Mouse (Mus musculus): ENCODE data around the gene Cyren. TPM values are rescaled to one million over a fixed set of nuclear protein-coding genes. Genes with fewer than 3 reads are reported as not detected.

The Cyren gene
- polyA plus RNA-seq, 1 experiment = 14.5 TPM

DNA sequence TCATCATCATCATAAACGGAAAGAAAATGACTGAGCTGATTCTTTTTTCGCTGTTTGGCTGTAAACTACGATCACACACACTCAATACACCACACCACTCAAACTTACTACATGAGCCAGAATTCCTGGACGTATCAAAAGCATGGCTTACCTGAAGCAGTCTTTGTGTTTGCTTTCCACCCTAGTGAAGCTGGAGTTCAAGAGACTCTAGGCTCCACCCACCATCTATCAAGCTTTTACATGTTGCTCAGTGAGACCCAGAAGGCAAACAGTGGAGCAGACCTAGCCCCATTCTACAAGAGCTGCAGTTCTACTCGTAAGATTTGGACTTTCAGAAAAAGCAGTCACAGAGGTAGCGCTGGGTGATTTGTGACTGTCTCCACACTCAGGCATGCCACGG, 24.7 kb upstream of the Cyren start:
- H3K9me3 ChIP-seq = no peaks in the 10 kb centered on the region
- H3K4me1 ChIP-seq = peaks cover 95% of the 10 kb centered on the region
- peaks cover 99% of the 10 kb centered on the region for H3K36me3 ChIP-seq (replicated peaks; ENCODE audit: low read length)
- TF ChIP-seq GATA1 (IDR thresholded peaks at IDR 0.05; ENCODE audit: borderline replicate concordance, low read length) = no peak
- no peak for TF ChIP-seq FLI1 (IDR thresholded peaks at IDR 0.05; ENCODE audit: low read length)
- H3K4me3 ChIP-seq (replicated peaks) = no peak overlapping the region
- no peaks in the 10 kb centered on the region for H3K27me3 ChIP-seq (replicated peaks)

DNA sequence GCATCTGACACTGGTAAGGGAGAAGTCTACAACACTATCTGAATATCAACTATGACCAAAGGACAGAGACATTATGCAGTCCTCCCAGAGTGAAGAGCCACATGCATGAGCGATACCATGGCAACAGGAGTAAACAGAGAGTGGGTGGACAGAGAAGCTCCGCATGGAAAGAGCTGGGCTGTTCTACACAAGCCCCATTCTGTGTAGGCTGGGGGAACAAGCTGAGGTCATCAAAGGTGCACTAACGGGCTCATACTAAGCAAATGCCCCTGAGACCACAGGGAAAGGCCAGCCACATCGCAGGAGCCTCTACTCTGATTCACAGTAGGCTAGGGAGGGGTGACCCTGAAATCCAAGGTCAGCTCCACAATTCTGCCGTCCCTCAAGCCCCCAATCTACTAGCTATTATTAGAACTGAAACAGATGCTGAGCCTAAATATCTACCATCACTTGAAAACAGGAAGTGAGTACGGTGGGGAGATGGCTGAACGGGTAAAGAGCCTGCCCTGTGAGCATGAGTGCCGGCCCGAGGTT, 24.1 kb upstream of the Cyren start:
- H3K4me1 ChIP-seq = peaks cover 95% of the 10 kb centered on the region
- peaks cover 99% of the 10 kb centered on the region for H3K36me3 ChIP-seq (replicated peaks; ENCODE audit: low read length)
- TF ChIP-seq GATA1 (IDR thresholded peaks at IDR 0.05; ENCODE audit: borderline replicate concordance, low read length) (no peak), FLI1 (IDR thresholded peaks at IDR 0.05; ENCODE audit: low read length) (no peak)
- H3K27me3 ChIP-seq (replicated peaks) = no peaks in the 10 kb centered on the region
- H3K9me3 ChIP-seq = no peaks in the 10 kb centered on the region
- no peak overlapping the region for H3K4me3 ChIP-seq (replicated peaks)

DNA sequence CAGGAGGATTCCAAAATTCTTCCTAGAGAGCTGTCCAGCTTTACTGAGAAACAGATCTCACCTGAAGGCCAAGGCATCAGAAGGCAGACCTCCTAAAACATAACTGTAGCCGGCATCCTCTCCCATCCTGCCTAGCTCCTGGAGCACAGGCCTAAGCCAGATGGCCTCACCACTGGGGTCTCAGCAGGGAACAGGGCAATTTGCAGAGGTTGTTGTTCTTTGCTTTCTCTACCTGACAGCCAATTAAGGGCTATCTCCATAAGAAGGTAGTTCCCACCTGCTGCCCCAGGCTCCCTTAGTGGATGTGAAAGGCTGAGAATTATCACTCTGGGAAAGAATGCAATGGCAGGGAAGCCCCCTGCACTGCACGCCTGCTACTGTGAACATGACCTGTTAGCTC, 23.1 kb upstream of the Cyren start:
- no peak overlapping the region for H3K4me3 ChIP-seq (replicated peaks)
- no peaks in the 10 kb centered on the region for H3K27me3 ChIP-seq (replicated peaks)
- no peaks in the 10 kb centered on the region for H3K9me3 ChIP-seq
- H3K4me1 ChIP-seq = peaks cover 90% of the 10 kb centered on the region
- peaks cover 99% of the 10 kb centered on the region for H3K36me3 ChIP-seq (replicated peaks; ENCODE audit: low read length)
- TF ChIP-seq GATA1 (IDR thresholded peaks at IDR 0.05; ENCODE audit: borderline replicate concordance, low read length) = no peak
- no peak for TF ChIP-seq FLI1 (IDR thresholded peaks at IDR 0.05; ENCODE audit: low read length)

DNA sequence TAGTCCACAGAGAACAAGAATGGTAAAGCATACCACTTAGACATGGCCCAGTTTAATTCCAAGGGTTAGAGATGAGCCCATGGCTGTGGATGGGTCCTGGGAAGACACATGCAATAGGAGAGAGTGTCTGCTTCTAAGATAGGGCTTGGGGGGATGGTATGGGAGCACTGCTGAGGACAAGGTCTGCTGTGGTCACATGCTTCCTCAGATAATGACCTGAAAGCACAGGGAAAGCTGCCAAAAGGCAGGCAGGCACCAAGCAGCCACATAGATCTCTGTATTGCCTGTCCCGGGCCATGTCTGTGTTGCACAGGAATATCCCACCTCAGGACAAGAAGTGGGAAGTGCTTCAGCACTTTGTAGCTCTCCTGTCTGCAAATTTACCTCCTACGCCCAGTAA, 21.3 kb upstream of the Cyren start:
- Histone ChIP-seq H3K36me3 (replicated peaks; ENCODE audit: low read length) (peaks cover 99% of the 10 kb centered on the region), H3K9me3 (no peaks in the 10 kb centered on the region), H3K4me1 (peaks cover 92% of the 10 kb centered on the region), H3K4me3 (replicated peaks) (no peak overlapping the region), H3K27me3 (replicated peaks) (no peaks in the 10 kb centered on the region)
- no peak for TF ChIP-seq GATA1 (IDR thresholded peaks at IDR 0.05; ENCODE audit: borderline replicate concordance, low read length)
- TF ChIP-seq FLI1 (IDR thresholded peaks at IDR 0.05; ENCODE audit: low read length) = no peak

DNA sequence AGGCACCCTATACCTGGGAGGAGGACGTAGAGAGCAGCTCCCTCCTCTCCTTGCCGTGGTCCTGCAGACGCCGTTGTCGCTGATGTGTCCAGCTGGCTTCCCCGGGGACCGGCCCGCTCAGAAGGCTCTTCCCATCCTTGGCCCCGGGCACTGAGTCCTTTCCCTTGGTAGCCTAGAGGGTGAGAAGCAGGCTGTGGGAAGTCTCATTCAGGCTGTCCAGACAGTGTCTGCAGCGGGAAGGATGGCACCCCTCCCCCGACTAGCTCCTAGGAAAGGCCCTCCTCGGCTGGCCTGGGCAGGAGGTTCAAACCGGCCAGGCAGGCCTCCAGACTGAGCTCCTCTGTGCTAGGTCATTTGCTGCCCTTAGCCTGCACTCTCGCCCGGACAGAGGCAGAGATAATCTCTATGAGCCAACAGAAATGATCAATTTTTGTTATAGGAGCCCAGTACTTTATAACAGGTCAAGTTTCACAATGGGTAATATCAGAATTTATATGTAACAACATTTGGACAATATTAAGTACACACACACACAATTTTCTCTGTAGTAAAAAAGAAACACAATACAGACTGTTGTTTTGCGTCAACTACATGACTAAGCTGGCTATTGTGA, 18.4 kb upstream of the Cyren start:
- no peaks in the 10 kb centered on the region for H3K27me3 ChIP-seq (replicated peaks)
- no peak overlapping the region for H3K4me3 ChIP-seq (replicated peaks)
- peaks cover 97% of the 10 kb centered on the region for H3K36me3 ChIP-seq (replicated peaks; ENCODE audit: low read length)
- no peak for TF ChIP-seq GATA1 (IDR thresholded peaks at IDR 0.05; ENCODE audit: borderline replicate concordance, low read length)
- TF ChIP-seq FLI1 (IDR thresholded peaks at IDR 0.05; ENCODE audit: low read length) = no peak
- no peaks in the 10 kb centered on the region for H3K9me3 ChIP-seq
- H3K4me1 ChIP-seq = peaks cover 83% of the 10 kb centered on the region

DNA sequence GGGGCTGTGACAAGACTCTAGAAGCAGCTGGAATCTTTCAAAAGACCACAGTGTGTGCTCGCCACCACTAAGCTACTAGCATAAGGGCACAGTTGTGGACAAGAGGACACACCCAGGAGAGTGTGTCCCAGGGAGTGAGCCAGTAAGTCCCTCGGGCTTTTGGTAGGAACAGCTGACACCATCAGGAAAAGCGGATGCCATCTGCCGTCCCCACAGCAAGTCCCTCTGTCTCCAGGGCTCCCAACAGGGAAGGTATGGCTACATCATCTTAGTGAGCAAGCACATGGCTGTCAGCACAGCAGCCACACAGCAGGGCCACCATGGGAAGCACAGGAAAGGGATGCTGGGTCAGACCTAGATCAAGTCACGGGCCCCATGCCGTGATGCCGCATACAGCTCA, 17.7 kb upstream of the Cyren start:
- TF ChIP-seq FLI1 (IDR thresholded peaks at IDR 0.05; ENCODE audit: low read length) = no peak
- Histone ChIP-seq H3K4me3 (replicated peaks) (no peak overlapping the region), H3K36me3 (replicated peaks; ENCODE audit: low read length) (peaks cover 97% of the 10 kb centered on the region), H3K4me1 (peaks cover 81% of the 10 kb centered on the region), H3K9me3 (no peaks in the 10 kb centered on the region), H3K27me3 (replicated peaks) (no peaks in the 10 kb centered on the region)

DNA sequence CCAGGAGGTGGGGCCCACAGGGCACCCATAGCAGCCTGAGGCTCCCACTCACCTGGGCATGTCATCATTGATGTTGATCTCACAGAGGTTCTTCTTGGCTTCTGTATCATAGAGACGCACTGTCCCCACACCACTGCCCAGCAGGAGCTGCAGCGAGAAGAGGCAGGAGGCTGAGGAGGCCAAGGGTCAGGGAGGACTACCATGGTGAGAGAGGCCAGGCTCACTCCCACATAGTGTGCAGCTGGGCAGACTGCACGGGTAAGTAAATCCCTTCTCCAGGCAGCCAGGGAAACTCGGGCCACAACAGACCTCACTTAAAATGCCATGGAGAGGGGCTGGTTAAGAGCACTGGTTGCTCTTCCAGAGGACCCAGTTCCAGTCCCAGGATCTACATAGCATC, 11.3 kb upstream of the Cyren start:
- Histone ChIP-seq H3K36me3 (replicated peaks; ENCODE audit: low read length) (peaks cover 97% of the 10 kb centered on the region), H3K9me3 (no peaks in the 10 kb centered on the region), H3K4me1 (peaks cover 33% of the 10 kb centered on the region), H3K27me3 (replicated peaks) (no peaks in the 10 kb centered on the region), H3K4me3 (replicated peaks) (no peak overlapping the region)
- TF ChIP-seq FLI1 (IDR thresholded peaks at IDR 0.05; ENCODE audit: low read length) (no peak), GATA1 (IDR thresholded peaks at IDR 0.05; ENCODE audit: borderline replicate concordance, low read length) (no peak)

DNA sequence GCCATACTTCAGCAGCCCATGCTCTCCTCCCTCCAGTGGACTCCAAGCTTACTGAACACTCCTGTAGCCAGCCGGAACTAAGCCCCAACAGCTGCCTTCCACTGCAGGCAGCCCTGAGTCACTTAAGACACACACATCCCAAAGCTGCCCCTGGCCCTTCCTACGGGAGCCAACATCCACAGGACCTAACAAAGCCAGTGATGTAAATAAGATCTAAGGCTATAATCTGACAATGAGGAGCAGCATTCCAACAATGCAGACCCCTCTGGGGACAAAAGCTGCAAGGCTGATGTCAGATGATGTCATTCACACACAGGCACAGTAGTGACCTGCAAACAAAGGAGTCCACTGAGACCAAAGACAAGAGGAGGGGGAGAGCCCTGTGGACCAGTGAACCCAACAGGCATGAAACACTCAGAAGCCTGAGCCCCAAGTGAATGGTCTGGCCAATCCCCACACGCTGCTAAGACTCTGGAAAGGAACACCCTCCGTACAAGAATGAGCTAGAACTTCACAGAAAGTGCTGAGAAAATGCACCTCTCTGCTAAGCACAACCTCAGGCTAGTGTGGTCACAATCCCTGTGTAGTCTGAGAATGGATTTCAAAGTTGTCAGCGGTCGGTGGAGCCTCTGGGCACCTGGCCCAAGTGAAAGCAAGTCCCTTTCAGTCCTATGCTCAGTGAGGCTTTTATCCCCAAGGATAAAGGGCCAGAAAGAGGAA, 9.4 kb upstream of the Cyren start:
- H3K36me3 ChIP-seq (replicated peaks; ENCODE audit: low read length) = peaks cover 96% of the 10 kb centered on the region
- TF ChIP-seq FLI1 (IDR thresholded peaks at IDR 0.05; ENCODE audit: low read length) (no peak), GATA1 (IDR thresholded peaks at IDR 0.05; ENCODE audit: borderline replicate concordance, low read length) (no peak)
- H3K9me3 ChIP-seq = no peaks in the 10 kb centered on the region
- peaks cover 25% of the 10 kb centered on the region for H3K4me1 ChIP-seq
- no peak overlapping the region for H3K4me3 ChIP-seq (replicated peaks)
- H3K27me3 ChIP-seq (replicated peaks) = no peaks in the 10 kb centered on the region

DNA sequence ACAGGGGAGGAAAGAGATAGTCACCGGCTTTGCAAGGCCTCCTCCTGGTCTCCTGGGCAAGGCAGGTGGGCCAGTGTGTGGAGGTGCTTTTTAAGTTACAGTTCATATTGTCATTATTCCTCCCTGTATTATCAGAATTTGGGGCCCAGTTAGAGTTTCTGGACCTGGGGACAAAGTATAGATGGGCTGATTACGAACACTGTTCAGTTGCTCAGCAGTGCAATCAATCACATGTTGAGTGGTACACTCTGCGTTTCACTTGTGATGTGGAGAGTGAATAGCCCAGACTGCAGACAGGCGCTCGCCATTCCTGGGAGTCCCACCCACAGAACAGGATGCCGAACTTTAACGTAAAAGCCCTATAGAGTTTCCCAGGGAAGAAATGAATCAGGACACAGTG, 6.9 kb upstream of the Cyren start:
- H3K36me3 ChIP-seq (replicated peaks; ENCODE audit: low read length) = peaks cover 96% of the 10 kb centered on the region
- no peak overlapping the region for H3K4me3 ChIP-seq (replicated peaks)
- TF ChIP-seq GATA1 (IDR thresholded peaks at IDR 0.05; ENCODE audit: borderline replicate concordance, low read length) = no peak
- no peak for TF ChIP-seq FLI1 (IDR thresholded peaks at IDR 0.05; ENCODE audit: low read length)

DNA sequence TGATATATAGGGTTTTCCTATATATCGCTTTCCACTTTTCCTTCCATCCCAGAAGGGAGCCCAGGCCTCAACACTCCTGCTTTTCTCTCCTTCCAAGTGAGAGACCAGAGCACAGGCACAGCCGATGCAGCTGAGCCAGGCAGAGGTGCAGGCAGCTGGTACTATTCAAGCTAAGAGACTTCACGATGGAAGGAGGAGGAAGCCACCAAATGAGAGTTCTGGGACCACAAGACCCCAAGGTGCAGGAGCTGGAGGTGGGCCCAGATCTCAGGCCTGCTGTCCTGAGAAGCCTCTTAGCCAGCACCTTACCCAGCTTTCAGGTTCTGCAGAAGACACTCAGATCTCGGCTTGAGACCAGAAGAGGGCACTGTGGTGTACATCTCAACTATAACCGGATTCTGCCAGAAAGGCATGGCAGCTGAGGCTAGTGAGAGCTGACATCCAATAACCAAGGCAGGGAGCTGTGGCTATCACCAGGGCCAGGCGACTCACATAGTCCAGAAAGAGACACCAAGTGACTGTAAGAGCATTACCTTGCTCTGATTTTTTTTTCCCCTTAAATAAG, 2.1 kb upstream of the Cyren start:
- TF ChIP-seq GATA1 (IDR thresholded peaks at IDR 0.05; ENCODE audit: borderline replicate concordance, low read length) (no peak), FLI1 (IDR thresholded peaks at IDR 0.05; ENCODE audit: low read length) (no peak)
- H3K9me3 ChIP-seq = no peaks in the 10 kb centered on the region
- peaks cover 66% of the 10 kb centered on the region for H3K4me1 ChIP-seq
- H3K4me3 ChIP-seq (replicated peaks) = no peak overlapping the region
- H3K36me3 ChIP-seq (replicated peaks; ENCODE audit: low read length) = peaks cover 77% of the 10 kb centered on the region
- H3K27me3 ChIP-seq (replicated peaks) = no peaks in the 10 kb centered on the region

More for the DNA sequence above, 6.9 kb upstream of the Cyren start:
- no peaks in the 10 kb centered on the region for H3K9me3 ChIP-seq
- H3K27me3 ChIP-seq (replicated peaks) = no peaks in the 10 kb centered on the region
- H3K4me1 ChIP-seq = peaks cover 32% of the 10 kb centered on the region
